Mouse (Mus musculus) embryonic facial prominence, embryonic 13.5 days (tissue): Measurements from ENCODE around the gene 6030408B16Rik. TPM values are rescaled to one million over a fixed set of nuclear protein-coding genes. Genes with fewer than 3 reads are reported as not detected.

ENCODE experiments used
- ATAC-seq: fragments of 200-750 bp; cut with Nextera tagmentation; 2 replicates; pipeline ENCODE4 v1.8.0; 2017; ENCODE audit warnings: low read depth; ENCODE audit not compliant: insufficient number of reproducible peaks, insufficient read depth, low FRiP score, low TSS enrichment
- H3K27ac ChIP-seq: fragments of 300-500 bp; sonication (generic); 2 replicates; pipeline ENCODE4 v1.5.1; 2015; ENCODE audit warnings: moderate library complexity, mild to moderate bottlenecking, inconsistent platforms
- H3K27me3 ChIP-seq: fragments of 300-500 bp; sonication (generic); 2 replicates; pipeline ENCODE4 v1.6.1; 2015; ENCODE audit warnings: mild to moderate bottlenecking, inconsistent platforms
- H3K36me3 ChIP-seq: fragments of 300-500 bp; sonication (generic); 2 replicates; pipeline ENCODE4 v1.6.1; 2015; ENCODE audit warnings: mild to moderate bottlenecking, inconsistent platforms
- H3K4me1 ChIP-seq: fragments of 300-500 bp; sonication (generic); 2 replicates; pipeline ENCODE4 v1.6.1; 2015; ENCODE audit warnings: inconsistent platforms
- H3K4me2 ChIP-seq: fragments of 300-500 bp; sonication (generic); 2 replicates; pipeline ENCODE4 v1.6.1; 2015; ENCODE audit warnings: moderate library complexity, mild to moderate bottlenecking, inconsistent platforms
- H3K4me3 ChIP-seq: fragments of 300-500 bp; sonication (generic); 2 replicates; pipeline ENCODE4 v1.5.1; 2015; ENCODE audit warnings: mild to moderate bottlenecking, inconsistent platforms
- H3K9ac ChIP-seq: fragments of 300-500 bp; sonication (generic); 2 replicates; pipeline ENCODE4 v1.6.1; 2015; ENCODE audit warnings: mild to moderate bottlenecking, inconsistent platforms
- H3K9me3 ChIP-seq: fragments of 300-500 bp; sonication (generic); 2 replicates; pipeline ENCODE4 v1.6.1; 2016; ENCODE audit warnings: inconsistent platforms
- WGBS: fragments of 180-500 bp; shearing (Covaris S2); methylation state at CpG from one replicate; pipeline ENCODE4 v1.1.7; 2015; ENCODE audit warnings: mixed read lengths; 5-methylcytosine and 5-hydroxymethylcytosine counted together
- polyA plus RNA-seq: library from polyadenylated mRNA; unstranded; fragments of >200 nt; fragmentation: Nextera tagmentation; extraction: Ambion mirVana; gene quantifications from 2 replicates; pipeline ENCODE4 v1.2.1, GENCODE M21; 2015

The 6030408B16Rik gene
- polyA plus RNA-seq, 1 experiment from 2014 or later: 0.60 TPM

DNA sequence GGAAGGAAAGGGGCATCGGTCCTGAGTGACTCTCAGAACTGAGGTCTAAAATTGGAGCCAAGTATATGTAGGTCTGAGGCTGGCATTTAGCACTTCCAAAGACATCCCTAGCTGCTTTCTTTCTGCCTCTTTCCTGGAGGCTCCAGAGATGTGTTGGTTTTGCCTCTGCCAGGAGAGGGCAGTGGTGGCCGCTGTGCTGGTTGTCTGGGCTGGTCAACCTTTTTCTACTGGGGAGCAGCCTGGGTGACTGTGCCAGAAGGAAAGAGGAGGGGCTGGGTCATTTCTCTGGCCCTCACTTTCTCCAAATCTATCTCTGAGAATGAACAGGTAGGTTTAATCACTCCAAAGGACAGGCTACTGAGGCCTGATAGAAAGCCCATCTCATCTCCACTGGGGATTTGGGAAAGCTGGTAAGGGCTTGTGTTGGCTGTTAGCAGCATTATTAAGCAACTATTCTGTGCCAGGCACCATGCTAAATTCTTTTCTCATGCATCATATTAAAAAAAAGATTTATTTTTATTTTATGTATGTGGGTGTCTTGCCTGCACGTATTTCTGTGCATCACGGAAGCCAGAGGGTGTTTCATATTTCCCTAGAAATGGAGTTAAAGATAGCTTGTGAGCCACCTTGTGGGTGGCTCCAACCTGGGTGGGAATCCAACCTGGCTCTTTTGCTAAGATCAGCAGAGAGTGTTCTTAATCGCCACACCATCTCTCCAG, 48.9 kb downstream of the 6030408B16Rik start:
- ATAC-seq: no peak
- no peaks in the 10 kb centered on the region for H3K36me3 ChIP-seq
- 57% methylated on average over 5 of the region's 5 CpGs for WGBS

More for the DNA sequence above, 48.9 kb downstream of the 6030408B16Rik start:
- no peak overlapping the region for H3K9ac ChIP-seq
- H3K4me2 ChIP-seq: no peak overlapping the region
- peaks cover 12% of the 10 kb centered on the region; the same call in 1 of the 2 replicates for H3K4me1 ChIP-seq
- H3K27ac ChIP-seq: no peak overlapping the region
- H3K9me3 ChIP-seq: no peaks in the 10 kb centered on the region
- 0 out of 2 replicates have a peak, but pooled peaks cover 5% of the 10 kb centered on the region for H3K27me3 ChIP-seq
- H3K4me3 ChIP-seq: no peak overlapping the region

Other genes with a start within 250 kb of the 6030408B16Rik start
- not detected in 2 replicates for gene Gm47841, start 245.8 kb upstream of the 6030408B16Rik start, polyA plus RNA-seq
- 0.21 and 0.28 TPM in 2 replicates for gene Fignl2, start 214.6 kb upstream of the 6030408B16Rik start, polyA plus RNA-seq
- gene Ankrd33, start 177.5 kb upstream of the 6030408B16Rik start, polyA plus RNA-seq: not detected in 2 replicates
- 9.9 and 10.1 TPM in 2 replicates for gene Acvrl1, start 164.7 kb upstream of the 6030408B16Rik start, polyA plus RNA-seq
- 8.0 TPM in 2 replicates for gene Acvr1b, start 119.1 kb upstream of the 6030408B16Rik start, polyA plus RNA-seq
- 7.4 and 8.0 TPM in 2 replicates for gene Grasp, start 69.0 kb upstream of the 6030408B16Rik start, polyA plus RNA-seq
- gene Nr4a1, start 38.9 kb upstream of the 6030408B16Rik start, polyA plus RNA-seq: 9.1 and 9.5 TPM in 2 replicates
- gene Atg101, start 8.9 kb upstream of the 6030408B16Rik start, polyA plus RNA-seq: 65.9 and 68.4 TPM in 2 replicates
- 2.5 and 3.1 TPM in 2 replicates for gene Krt80, start 77.0 kb downstream of the 6030408B16Rik start, polyA plus RNA-seq
- 19.6 and 23.1 TPM in 2 replicates for gene Krt7, start 117.8 kb downstream of the 6030408B16Rik start, polyA plus RNA-seq
- gene Krt87, start 145.6 kb downstream of the 6030408B16Rik start, polyA plus RNA-seq: 0.55 and 0.66 TPM in 2 replicates
- gene Krt88, start 154.5 kb downstream of the 6030408B16Rik start, polyA plus RNA-seq: not detected in 2 replicates
- not detected in 2 replicates for gene Krt81, start 170.5 kb downstream of the 6030408B16Rik start, polyA plus RNA-seq
- gene Krt86, start 180.3 kb downstream of the 6030408B16Rik start, polyA plus RNA-seq: 0.22 TPM in 1 of 2 replicates, not detected in the other
- gene Krt83, start 198.3 kb downstream of the 6030408B16Rik start, polyA plus RNA-seq: not detected in 2 replicates
- gene Gm49425, start 224.0 kb downstream of the 6030408B16Rik start, polyA plus RNA-seq: 1.0 TPM in 1 of 2 replicates, not detected in the other
- gene Krt84, start 239.6 kb downstream of the 6030408B16Rik start, polyA plus RNA-seq: not detected in 2 replicates